26 mouse cellular contexts compared by ENCODE assay signal in the genomic region with DNA sequence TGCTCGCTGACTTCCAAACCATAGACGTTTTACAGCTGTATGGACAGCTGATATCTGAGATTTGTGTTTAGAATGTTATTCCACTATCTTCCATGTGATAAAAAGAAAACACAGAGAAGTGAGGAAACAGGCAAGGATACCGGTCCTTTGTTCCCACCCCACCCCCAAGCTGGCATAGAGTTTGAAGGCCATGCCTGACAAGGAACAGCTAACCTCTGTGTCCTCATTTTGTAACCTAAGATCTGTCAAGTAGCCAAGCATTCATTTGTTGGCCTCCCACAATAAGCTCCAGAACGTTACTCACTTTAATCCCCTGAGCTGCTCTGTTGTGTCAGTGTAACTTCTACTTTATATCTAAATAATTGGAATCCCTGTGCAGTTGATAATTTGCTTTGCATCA.
DNase-seq lines count a peak whose midpoint lies in the region; ATAC-seq and TF ChIP-seq lines count a peak whose summit lies in the region.
"Had no signal": no experiment of that assay in that cellular context is flagged by ENCODE, and none has a peak within 500 bp of the region (broad histone marks: within the 10 kb centered on the region; RNA-seq: fewer than 3 reads in every experiment).

No protein-coding gene starts in this region.

- peak; percentile 23 for DNase-seq in adrenal gland, adult 2 months
- DNase-seq in adrenal gland, adult 8-10 months, result no peak
- DNase-seq in kidney, postnatal 0 days (ENCODE audit: low spot score), result peak; percentile 6
- DNase-seq in kidney, postnatal 25 days, result no peak
- DNase-seq in fat pad, adult 2 months (ENCODE audit: extremely low read depth, low read depth, low spot score), result peak; percentile 81
- DNase-seq in gastrocnemius, adult 8-10 months (ENCODE audit: low spot score in 2 of 2), result no peak
- DNase-seq in cerebellum, postnatal 14 days, result no peak
- DNase-seq: cerebellum, adult 11 months; cerebellum, adult 9-11 months; gastrocnemius, postnatal 36 days; heart, adult 2 months; heart, postnatal 14 days; kidney, adult 11 months had no signal

- H3K27ac ChIP-seq in kidney, postnatal 0 days, result no peak overlapping the region
- H3K27ac ChIP-seq: embryonic facial prominence, embryonic 15.5 days; heart, adult 2 months; hindbrain, embryonic 10.5 days; hindbrain, embryonic 15.5 days; limb, embryonic 10.5 days; limb, embryonic 15.5 days; liver, embryonic 15.5 days; lung, embryonic 15.5 days; neural tube, embryonic 12.5 days had no signal

- no peak for TF ChIP-seq CTCF in kidney, postnatal 0 days (IDR thresholded peaks at IDR 0.05; ENCODE audit: low read depth)

- H3K4me3 ChIP-seq in kidney, postnatal 0 days (replicated peaks; ENCODE audit: low read depth, low read length), result no peak overlapping the region
- H3K4me3 ChIP-seq: embryonic facial prominence, embryonic 15.5 days; heart, adult 2 months; hindbrain, embryonic 10.5 days; hindbrain, embryonic 15.5 days; limb, embryonic 10.5 days; limb, embryonic 15.5 days; liver, embryonic 15.5 days; lung, embryonic 15.5 days; myocyte; neural tube, embryonic 12.5 days had no signal

- H3K4me2 ChIP-seq in kidney, postnatal 0 days (ENCODE audit: low read length), result no peak overlapping the region
- H3K4me2 ChIP-seq: embryonic facial prominence, embryonic 15.5 days; hindbrain, embryonic 15.5 days; limb, embryonic 15.5 days; liver, embryonic 15.5 days; lung, embryonic 15.5 days; midbrain, embryonic 11.5 days; neural tube, embryonic 12.5 days had no signal

- 31% methylated on average over 4 of the region's 4 CpGs for WGBS in kidney, postnatal 0 days

- no peaks in the 10 kb centered on the region for H3K27me3 ChIP-seq in kidney, postnatal 0 days (ENCODE audit: insufficient read depth, low read length)
- H3K27me3 ChIP-seq: CH12.LX; embryonic facial prominence, embryonic 15.5 days; hindbrain, embryonic 15.5 days; limb, embryonic 15.5 days; liver, embryonic 15.5 days; lung, embryonic 15.5 days; neural tube, embryonic 12.5 days had no signal

- H3K36me3 ChIP-seq in kidney, postnatal 0 days (ENCODE audit: insufficient read depth, low read length), result no peaks in the 10 kb centered on the region
- H3K36me3 ChIP-seq: embryonic facial prominence, embryonic 15.5 days; hindbrain, embryonic 10.5 days; hindbrain, embryonic 15.5 days; limb, embryonic 10.5 days; limb, embryonic 15.5 days; liver, embryonic 15.5 days; lung, embryonic 15.5 days; neural tube, embryonic 12.5 days had no signal

- no peaks in the 10 kb centered on the region for H3K9me3 ChIP-seq in kidney, postnatal 0 days (replicated peaks; ENCODE audit: low read length)
- H3K9me3 ChIP-seq: embryonic facial prominence, embryonic 15.5 days; hindbrain, embryonic 10.5 days; hindbrain, embryonic 15.5 days; limb, embryonic 10.5 days; limb, embryonic 15.5 days; liver, embryonic 15.5 days; lung, embryonic 15.5 days; neural tube, embryonic 12.5 days had no signal

- no peak for ATAC-seq in kidney, postnatal 0 days (replicated peaks; ENCODE audit: low FRiP score, low read depth)
- ATAC-seq: forebrain, embryonic 14.5 days; inflammation-experienced regulatory T-cells, adult 6 months had no signal

- H3K9ac ChIP-seq in kidney, postnatal 0 days (ENCODE audit: low read depth, low read length), result no peak overlapping the region
- H3K9ac ChIP-seq: embryonic facial prominence, embryonic 15.5 days; hindbrain, embryonic 15.5 days; limb, embryonic 15.5 days; liver, embryonic 15.5 days; lung, embryonic 15.5 days; neural tube, embryonic 12.5 days had no signal

- H3K4me1 ChIP-seq in kidney, postnatal 0 days (replicated peaks; ENCODE audit: insufficient read depth, low read length), result no peaks in the 10 kb centered on the region
- H3K4me1 ChIP-seq: embryonic facial prominence, embryonic 15.5 days; hindbrain, embryonic 10.5 days; hindbrain, embryonic 15.5 days; limb, embryonic 15.5 days; liver, embryonic 15.5 days; lung, embryonic 15.5 days; neural tube, embryonic 12.5 days had no signal

Comparison
In these comparisons a context has a peak if more than half of its experiments do, and no peak if none do; other contexts are left out.
1. DNase-seq: peak in adrenal gland, adult 2 months (single experiment), kidney, postnatal 0 days (single experiment) and fat pad, adult 2 months (single experiment); none in adrenal gland, adult 8-10 months (single experiment), kidney, postnatal 25 days (0 of 2), gastrocnemius, adult 8-10 months (0 of 2) and cerebellum, postnatal 14 days (0 of 2).